Comparison of ENCODE assay signal across 8 mouse cellular contexts in the genomic region with DNA sequence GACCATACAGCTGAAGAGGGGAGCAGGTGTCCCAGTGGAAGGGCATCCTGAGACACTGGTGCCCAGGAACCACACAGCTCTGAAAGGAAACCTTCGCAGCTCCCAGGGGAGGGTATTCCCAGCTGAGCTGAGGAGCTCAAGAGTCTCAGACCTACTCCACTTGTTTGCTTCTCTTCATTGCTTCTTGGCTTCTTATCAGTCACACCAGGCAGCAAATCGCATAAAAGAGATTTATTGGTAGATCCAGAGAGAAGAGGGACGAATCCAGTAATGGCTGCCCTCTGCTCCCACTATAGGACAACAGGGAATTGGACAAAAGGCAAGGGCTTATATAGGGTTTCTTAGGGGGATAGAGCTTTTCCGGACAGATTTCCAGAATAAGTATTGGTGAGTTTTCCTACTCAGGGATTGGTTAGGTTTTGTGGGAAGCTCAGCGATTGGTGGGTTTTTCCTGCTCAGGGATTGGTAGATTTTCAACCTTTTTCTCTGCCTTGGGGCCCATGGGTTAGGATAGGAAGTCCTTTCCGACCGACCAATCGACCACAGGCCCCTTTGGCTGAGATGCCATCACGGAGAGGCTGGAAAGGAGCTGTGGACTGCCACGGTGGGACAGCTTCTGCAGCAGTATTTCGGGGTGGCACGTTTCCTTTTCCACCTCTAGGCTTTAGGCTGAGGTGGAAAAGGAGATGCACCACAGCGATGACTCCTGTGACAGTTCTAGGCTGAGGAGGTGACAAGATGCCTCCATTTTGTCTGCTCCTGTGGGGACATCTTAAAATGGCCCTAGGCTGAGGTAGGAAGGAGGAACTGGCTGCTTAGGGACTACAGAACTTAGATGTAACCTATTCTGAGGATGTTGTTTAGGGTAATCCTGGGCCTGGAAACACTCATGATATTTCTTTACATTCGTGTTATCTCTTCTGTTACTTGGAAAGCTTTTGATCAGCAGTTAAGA. TPM values are rescaled to one million over a fixed set of nuclear protein-coding genes. Genes with fewer than 3 reads are reported as not detected.
A peak's percentile ranks its signal among the peaks of the same experiment; 100 is the strongest.
DNase-seq lines count a peak whose midpoint lies in the region; ATAC-seq and TF ChIP-seq lines count a peak whose summit lies in the region.

No protein-coding gene starts in this region.

- 79% methylated on average over 14 of the region's 14 CpGs for WGBS in heart, adult 2 months
- 87% methylated on average over 14 of the region's 14 CpGs for WGBS in hindbrain, embryonic 11.5 days
- WGBS in midbrain, embryonic 14.5 days: 81% methylated on average over 14 of the region's 14 CpGs

- peak overlapping the region; percentile 80 for H3K4me3 ChIP-seq in heart, adult 2 months
- H3K4me3 ChIP-seq in hindbrain, embryonic 11.5 days (ENCODE audit: low read depth, low read length): peak overlapping the region; percentile 92
- H3K4me3 ChIP-seq in midbrain, embryonic 14.5 days (replicated peaks; ENCODE audit: low read depth, low read length): peak overlapping the region; percentile 95

- peak overlapping the region; percentile 80 for H3K4me2 ChIP-seq in hindbrain, embryonic 11.5 days (replicated peaks; ENCODE audit: low read depth, low read length)
- peak overlapping the region; percentile 76 for H3K4me2 ChIP-seq in midbrain, embryonic 14.5 days (ENCODE audit: low read length)

- no peak for TF ChIP-seq POLR2A in heart, adult 2 months (IDR thresholded peaks at IDR 0.05; ENCODE audit: insufficient read depth, low read depth, low read length)

- peak overlapping the region; percentile 16; the same call in 1 of the 2 replicates for H3K27ac ChIP-seq in heart, adult 2 months
- H3K27ac ChIP-seq in hindbrain, embryonic 11.5 days (ENCODE audit: low read depth, low read length): no peak overlapping the region
- no peak overlapping the region for H3K27ac ChIP-seq in midbrain, embryonic 14.5 days (replicated peaks; ENCODE audit: low read depth, low read length)

- intact Hi-C loops in heart, adult 2 months (cut with DNase I): loop anchor here (2.0 to 5.0 kb wide), 2 partner anchors 64 to 182 kb away; no protein-coding TSS in a partner anchor
- intact Hi-C loops in heart, postnatal 10 days (cut with DNase I): loop anchor here (2.0 to 5.0 kb wide), 2 partner anchors 64 to 182 kb away; no protein-coding TSS in a partner anchor

- DNase-seq in heart, adult 2 months: no peak
- no peak for DNase-seq in heart, postnatal 10 days
- peak; percentile 40 for DNase-seq in MN1 (ENCODE audit: low spot score)
- peak; percentile 9 for DNase-seq in hindbrain, embryonic 11.5 days (ENCODE audit: low spot score)
- DNase-seq in midbrain, embryonic 14.5 days: no peak
- DNase-seq in kidney, postnatal 14 days: no peak
- no peak for DNase-seq in gastrocnemius, adult 8-10 months (ENCODE audit: low spot score in 2 of 2)

- H3K9me3 ChIP-seq in hindbrain, embryonic 11.5 days (ENCODE audit: control insufficient read depth, low read length): no peaks in the 10 kb centered on the region
- no peaks in the 10 kb centered on the region for H3K9me3 ChIP-seq in midbrain, embryonic 14.5 days (ENCODE audit: control insufficient read depth, low read length)

- H3K36me3 ChIP-seq in heart, adult 2 months (ENCODE audit: control insufficient read depth, insufficient read depth, low read length): peaks cover 12% of the 10 kb centered on the region
- no peaks in the 10 kb centered on the region for H3K36me3 ChIP-seq in hindbrain, embryonic 11.5 days (ENCODE audit: control insufficient read depth, insufficient read depth, low read length)
- H3K36me3 ChIP-seq in midbrain, embryonic 14.5 days (ENCODE audit: control insufficient read depth, insufficient read depth, low read length): no peaks in the 10 kb centered on the region

- no peaks in the 10 kb centered on the region for H3K27me3 ChIP-seq in heart, adult 2 months (ENCODE audit: control insufficient read depth, insufficient read depth, low read length)
- H3K27me3 ChIP-seq in hindbrain, embryonic 11.5 days (ENCODE audit: control insufficient read depth, insufficient read depth, low read length): no peaks in the 10 kb centered on the region
- no peaks in the 10 kb centered on the region for H3K27me3 ChIP-seq in midbrain, embryonic 14.5 days (ENCODE audit: control insufficient read depth, insufficient read depth, low read length)

- TF ChIP-seq EP300 in heart, adult 2 months (IDR thresholded peaks at IDR 0.05; ENCODE audit: insufficient read depth, low read depth, low read length): no peak

- H3K79me2 ChIP-seq in heart, adult 2 months (replicated peaks; ENCODE audit: control insufficient read depth, insufficient read depth, low read length): peaks cover 10% of the 10 kb centered on the region

- peaks cover 3% of the 10 kb centered on the region for H3K4me1 ChIP-seq in heart, adult 2 months (ENCODE audit: control insufficient read depth, insufficient read depth, low read length)
- peaks cover 2% of the 10 kb centered on the region for H3K4me1 ChIP-seq in hindbrain, embryonic 11.5 days (replicated peaks; ENCODE audit: control insufficient read depth, insufficient read depth, low read length)
- peaks cover 12% of the 10 kb centered on the region for H3K4me1 ChIP-seq in midbrain, embryonic 14.5 days (ENCODE audit: control insufficient read depth, insufficient read depth, low read length)

- no peak for ATAC-seq in hindbrain, embryonic 11.5 days (ENCODE audit: low FRiP score)
- no peak for ATAC-seq in midbrain, embryonic 14.5 days (ENCODE audit: low FRiP score, low TSS enrichment)
- no peak for ATAC-seq in megakaryocyte progenitor cell, adult 5-6 weeks (replicated peaks; ENCODE audit: poor library complexity)

- no peak overlapping the region for H3K9ac ChIP-seq in heart, adult 2 months (ENCODE audit: low read depth, low read length)
- H3K9ac ChIP-seq in hindbrain, embryonic 11.5 days (ENCODE audit: low read depth, low read length): no peak overlapping the region; the same call in 1 of the 2 replicates
- peak overlapping the region; percentile 83; the same call in 1 of the 2 replicates for H3K9ac ChIP-seq in midbrain, embryonic 14.5 days (replicated peaks; ENCODE audit: low read length)

- no peak for TF ChIP-seq CTCF in heart, adult 2 months (IDR thresholded peaks at IDR 0.05)

RNA-seq across cellular contexts. Expression of a gene that starts 1.7 kb away (rescaled TPM):
- 10 to 100 TPM; 27.6 to 30.0 TPM for total RNA-seq in heart, adult 2 months (2021)
- 44.1 and 59.3 TPM in 2 replicates for polyA plus RNA-seq in heart, adult 2 months (2012; rRNA removed)
- 10 to 100 TPM; 30.4 to 40.8 TPM for total RNA-seq in heart, postnatal 10 days (2021)
- polyA plus RNA-seq in hindbrain, embryonic 11.5 days (2014; fragmentation: Nextera tagmentation; extraction: Ambion mirVana): 12.5 and 13.1 TPM in 2 replicates
- polyA plus RNA-seq in midbrain, embryonic 14.5 days (2014; fragmentation: Nextera tagmentation; extraction: Ambion mirVana): 30.0 TPM in 2 replicates
- total RNA-seq in megakaryocyte progenitor cell, adult 5-6 weeks (2015): 7.6 and 8.2 TPM in 2 replicates
- total RNA-seq in megakaryocyte progenitor cell, adult 5-6 weeks (2017): 11.3 and 11.4 TPM in 2 replicates
- total RNA-seq in gastrocnemius, adult 8-10 months (2022): 10 to 100 TPM; 22.4 to 29.0 (median 25.9) TPM

RNA-seq across cellular contexts. Expression of a gene that starts 1.9 kb away (rescaled TPM):
- total RNA-seq in heart, adult 2 months (2021): 100 to 1,000 TPM; 101 to 108 TPM
- polyA plus RNA-seq in heart, adult 2 months (2012; rRNA removed): 13.4 and 22.5 TPM in 2 replicates
- total RNA-seq in heart, postnatal 10 days (2021): 100 to 1,000 TPM; 115 to 125 TPM
- polyA plus RNA-seq in hindbrain, embryonic 11.5 days (2014; fragmentation: Nextera tagmentation; extraction: Ambion mirVana): 137 and 141 TPM in 2 replicates
- 167 and 171 TPM in 2 replicates for polyA plus RNA-seq in midbrain, embryonic 14.5 days (2014; fragmentation: Nextera tagmentation; extraction: Ambion mirVana)
- 31.3 and 39.0 TPM in 2 replicates for total RNA-seq in megakaryocyte progenitor cell, adult 5-6 weeks (2015)
- 51.3 and 70.4 TPM in 2 replicates for total RNA-seq in megakaryocyte progenitor cell, adult 5-6 weeks (2017)
- 100 to 1,000 TPM; 107 to 123 (median 116) TPM for total RNA-seq in gastrocnemius, adult 8-10 months (2022)

RNA-seq across cellular contexts. Expression of a gene that starts 34.7 kb away (rescaled TPM):
- 10 to 100 TPM; 20.3 to 22.6 TPM for total RNA-seq in heart, adult 2 months (2021)
- 13.8 and 25.5 TPM in 2 replicates for polyA plus RNA-seq in heart, adult 2 months (2012; rRNA removed)
- total RNA-seq in heart, postnatal 10 days (2021): 10 to 100 TPM; 32.5 to 32.6 TPM
- polyA plus RNA-seq in hindbrain, embryonic 11.5 days (2014; fragmentation: Nextera tagmentation; extraction: Ambion mirVana): 36.8 and 54.2 TPM in 2 replicates
- polyA plus RNA-seq in midbrain, embryonic 14.5 days (2014; fragmentation: Nextera tagmentation; extraction: Ambion mirVana): 35.2 and 51.7 TPM in 2 replicates
- total RNA-seq in megakaryocyte progenitor cell, adult 5-6 weeks (2015): 16.6 and 21.5 TPM in 2 replicates
- total RNA-seq in megakaryocyte progenitor cell, adult 5-6 weeks (2017): 14.5 and 20.2 TPM in 2 replicates
- 10 to 100 TPM; 11.6 to 15.3 (median 13.8) TPM for total RNA-seq in gastrocnemius, adult 8-10 months (2022)

Comparison
In these comparisons a context has a peak if more than half of its experiments do, and no peak if none do; other contexts are left out.
1. DNase-seq: peak in MN1 (single experiment) and hindbrain, embryonic 11.5 days (single experiment); none in heart, adult 2 months (0 of 2), heart, postnatal 10 days (0 of 2), midbrain, embryonic 14.5 days (single experiment), kidney, postnatal 14 days (single experiment) and gastrocnemius, adult 8-10 months (0 of 2).
2. Peak in every context shown above with its lines, with median percentiles within 50 percentile points of each other: H3K4me3 ChIP-seq.